Mouse (Mus musculus) lung, embryonic 15.5 days (tissue): ENCODE measurements around the gene Armc5. TPM values are rescaled to one million over a fixed set of nuclear protein-coding genes. Genes with fewer than 3 reads are reported as not detected.
A peak's percentile ranks its signal among the peaks of the same experiment; 100 is the strongest.

Experiments used
- ATAC-seq: fragments of 200-750 bp; cut with Nextera tagmentation; 2 replicates; pipeline ENCODE4 v1.8.0; 2017; ENCODE audit warnings: moderate number of reproducible peaks, borderline replicate concordance; ENCODE audit not compliant: low FRiP score, low TSS enrichment; ENCODE audit errors: extremely low read depth
- H3K27ac ChIP-seq: fragments of 300-500 bp; sonication (generic); 2 replicates; pipeline ENCODE4 v1.5.1; 2015; ENCODE audit warnings: moderate library complexity, mild to moderate bottlenecking, inconsistent platforms
- H3K27me3 ChIP-seq: fragments of 300-500 bp; sonication (generic); 2 replicates; pipeline ENCODE4 v1.6.1; 2015; ENCODE audit warnings: inconsistent platforms
- H3K36me3 ChIP-seq: fragments of 300-500 bp; sonication (generic); 2 replicates; pipeline ENCODE4 v1.6.1; 2015; ENCODE audit warnings: inconsistent platforms
- H3K4me1 ChIP-seq: fragments of 300-500 bp; sonication (generic); 2 replicates; pipeline ENCODE4 v1.6.1; 2015; ENCODE audit warnings: inconsistent platforms
- H3K4me2 ChIP-seq: fragments of 300-500 bp; sonication (generic); 2 replicates; pipeline ENCODE4 v1.6.1; 2015; ENCODE audit warnings: inconsistent platforms, mild to moderate bottlenecking, moderate library complexity
- H3K4me3 ChIP-seq: fragments of 300-500 bp; sonication (generic); 2 replicates; pipeline ENCODE4 v1.5.1; 2015; ENCODE audit warnings: mild to moderate bottlenecking, inconsistent platforms
- H3K9ac ChIP-seq: fragments of 300-500 bp; sonication (generic); 2 replicates; pipeline ENCODE4 v1.6.1; 2015; ENCODE audit warnings: inconsistent platforms
- H3K9me3 ChIP-seq: fragments of 300-500 bp; sonication (generic); 2 replicates; pipeline ENCODE4 v1.6.1; 2016; ENCODE audit warnings: inconsistent platforms
- WGBS: fragments of 180-500 bp; shearing (Covaris S2); methylation state at CpG from one replicate; pipeline ENCODE4 v1.1.7; 2015; 5-methylcytosine and 5-hydroxymethylcytosine counted together
- polyA plus RNA-seq: library from polyadenylated mRNA; unstranded; fragments of >200 nt; fragmentation: Nextera tagmentation; extraction: Ambion mirVana; gene quantifications from 2 replicates; pipeline ENCODE4 v1.2.1, GENCODE M21; 2015

The Armc5 gene
- polyA plus RNA-seq, 1 experiment from 2014 or later = 24.5 TPM

- WGBS = 62% methylated on average over 1 of the region's 1 CpGs
- Histone ChIP-seq H3K4me3 (no peak overlapping the region), H3K9me3 (no peaks in the 10 kb centered on the region), H3K4me1 (peaks cover 20% of the 10 kb centered on the region), H3K36me3 (peaks cover 10% of the 10 kb centered on the region), H3K4me2 (no peak overlapping the region), H3K27ac (no peak overlapping the region), H3K27me3 (peaks cover 4% of the 10 kb centered on the region; the same call in 1 of the 2 replicates), H3K9ac (no peak overlapping the region)
- ATAC-seq = no peak
These were observed 1.7 kb upstream of the Armc5 start for GRCm38 (mm10) chr7:128235481-128235880.

- peaks cover 21% of the 10 kb centered on the region for H3K4me1 ChIP-seq
- no peaks in the 10 kb centered on the region for H3K27me3 ChIP-seq
- peaks cover 19% of the 10 kb centered on the region for H3K36me3 ChIP-seq
- H3K4me2 ChIP-seq = peak overlapping the region; percentile 74
- no peak overlapping the region for H3K9ac ChIP-seq
- 93% methylated on average over 13 of the region's 13 CpGs for WGBS
- ATAC-seq = no peak
- H3K9me3 ChIP-seq = no peaks in the 10 kb centered on the region
- peak overlapping the region; percentile 98; the same call in 1 of the 2 replicates for H3K27ac ChIP-seq
- peak overlapping the region; percentile 67; the same call in 1 of the 2 replicates for H3K4me3 ChIP-seq
These were observed 716 bp upstream of the Armc5 start for GRCm38 (mm10) chr7:128236426-128236825.

GRCm38 (mm10) chr7:128237593-128237926 lies 418 bp downstream of the Armc5 start:
- no peak for ATAC-seq
- Histone ChIP-seq H3K4me2 (peak overlapping the region; percentile 74), H3K36me3 (peaks cover 30% of the 10 kb centered on the region), H3K4me1 (peaks cover 21% of the 10 kb centered on the region), H3K4me3 (peak overlapping the region; percentile 67), H3K9me3 (no peaks in the 10 kb centered on the region), H3K27ac (peak overlapping the region; percentile 98), H3K27me3 (no peaks in the 10 kb centered on the region), H3K9ac (peak overlapping the region; percentile 79)
- under 1% methylated on average over 25 of the region's 25 CpGs for WGBS

- Histone ChIP-seq H3K4me2 (peak within 1 kb of the TSS; percentile 74), H3K9ac (peak within 1 kb of the TSS; percentile 79), H3K9me3 (no peaks in the 10 kb centered on the region), H3K27me3 (no peaks in the 10 kb centered on the region), H3K4me3 (peak within 1 kb of the TSS; percentile 67), H3K27ac (peak within 1 kb of the TSS; percentile 98), H3K36me3 (peaks cover 36% of the 10 kb centered on the region), H3K4me1 (peaks cover 21% of the 10 kb centered on the region)
- WGBS = under 1% methylated on average over 68 of the region's 72 CpGs
- peak; percentile 92 for ATAC-seq
These were observed 1.0 kb downstream of the Armc5 start, which contains the start of gene 9130023H24Rik for GRCm38 (mm10) chr7:128237927-128238778. Gene 9130023H24Rik (minus strand): TSS chr7:128238031.

GRCm38 (mm10) chr7:128238991-128239390 lies 1.8 kb downstream of the Armc5 start:
- Histone ChIP-seq H3K4me2 (peak overlapping the region; percentile 74), H3K4me3 (peak overlapping the region; percentile 67), H3K9me3 (no peaks in the 10 kb centered on the region), H3K27ac (peak overlapping the region; percentile 98), H3K36me3 (peaks cover 38% of the 10 kb centered on the region), H3K9ac (no peak overlapping the region; the same call in 1 of the 2 replicates), H3K27me3 (no peaks in the 10 kb centered on the region), H3K4me1 (peaks cover 21% of the 10 kb centered on the region)
- no peak for ATAC-seq
- 17% methylated on average over 4 of the region's 4 CpGs for WGBS

- Histone ChIP-seq H3K36me3 (peaks cover 51% of the 10 kb centered on the region), H3K9ac (no peak overlapping the region), H3K4me1 (peaks cover 21% of the 10 kb centered on the region), H3K27ac (no peak overlapping the region), H3K9me3 (no peaks in the 10 kb centered on the region), H3K4me3 (no peak overlapping the region), H3K4me2 (no peak overlapping the region), H3K27me3 (no peaks in the 10 kb centered on the region)
- 91% methylated on average over 27 of the region's 27 CpGs for WGBS
- no peak for ATAC-seq
These were observed 3.1 kb downstream of the Armc5 start for GRCm38 (mm10) chr7:128240131-128240784.

GRCm38 (mm10) chr7:128242331-128242730 lies 5.2 kb downstream of the Armc5 start:
- WGBS = 96% methylated on average over 16 of the region's 16 CpGs
- Histone ChIP-seq H3K36me3 (peaks cover 48% of the 10 kb centered on the region), H3K9ac (no peak overlapping the region), H3K27ac (no peak overlapping the region), H3K4me2 (no peak overlapping the region), H3K4me1 (peaks cover 26% of the 10 kb centered on the region), H3K27me3 (no peaks in the 10 kb centered on the region), H3K4me3 (no peak overlapping the region), H3K9me3 (no peaks in the 10 kb centered on the region)
- no peak for ATAC-seq

GRCm38 (mm10) chr7:128243921-128244320 lies 6.8 kb downstream of the Armc5 start:
- no peak for ATAC-seq
- Histone ChIP-seq H3K27ac (no peak overlapping the region), H3K9me3 (no peaks in the 10 kb centered on the region), H3K27me3 (no peaks in the 10 kb centered on the region), H3K36me3 (peaks cover 48% of the 10 kb centered on the region), H3K9ac (no peak overlapping the region), H3K4me3 (no peak overlapping the region), H3K4me1 (peaks cover 39% of the 10 kb centered on the region), H3K4me2 (no peak overlapping the region)
- 69% methylated on average over 10 of the region's 10 CpGs for WGBS

- Histone ChIP-seq H3K9me3 (no peaks in the 10 kb centered on the region), H3K36me3 (peaks cover 53% of the 10 kb centered on the region), H3K4me1 (peaks cover 40% of the 10 kb centered on the region), H3K9ac (no peak overlapping the region; the same call in 1 of the 2 replicates), H3K4me3 (no peak overlapping the region), H3K4me2 (no peak overlapping the region), H3K27ac (no peak overlapping the region), H3K27me3 (no peaks in the 10 kb centered on the region)
- WGBS = 91% methylated on average over 18 of the region's 18 CpGs
- no peak for ATAC-seq
These were observed 7.4 kb downstream of the Armc5 start for GRCm38 (mm10) chr7:128244410-128245025.

- peak overlapping the region; percentile 96 for H3K27ac ChIP-seq
- H3K4me1 ChIP-seq = peaks cover 34% of the 10 kb centered on the region
- no peak overlapping the region for H3K9ac ChIP-seq
- peaks cover 51% of the 10 kb centered on the region for H3K36me3 ChIP-seq
- no peak overlapping the region for H3K4me3 ChIP-seq
- no peak overlapping the region for H3K4me2 ChIP-seq
- ATAC-seq = no peak
- WGBS = 91% methylated on average over 4 of the region's 4 CpGs
- no peaks in the 10 kb centered on the region for H3K27me3 ChIP-seq
- H3K9me3 ChIP-seq = no peaks in the 10 kb centered on the region
These were observed 8.4 kb downstream of the Armc5 start for GRCm38 (mm10) chr7:128245547-128245946.

GRCm38 (mm10) chr7:128246496-128247391 lies 9.6 kb downstream of the Armc5 start, which contains the start of gene Tgfb1i1:
Gene Tgfb1i1 (plus strand): TSS chr7:128246812.
- H3K27ac ChIP-seq = peak within 1 kb of the TSS; percentile 96
- peaks cover 38% of the 10 kb centered on the region for H3K4me1 ChIP-seq
- peak within 1 kb of the TSS; percentile 48 for H3K4me3 ChIP-seq
- peak within 1 kb of the TSS; percentile 65 for H3K4me2 ChIP-seq
- no peaks in the 10 kb centered on the region for H3K27me3 ChIP-seq
- H3K9me3 ChIP-seq = no peaks in the 10 kb centered on the region
- ATAC-seq = peak; percentile 93
- peak within 1 kb of the TSS; percentile 59 for H3K9ac ChIP-seq
- 4% methylated on average over 23 of the region's 30 CpGs for WGBS
- peaks cover 45% of the 10 kb centered on the region for H3K36me3 ChIP-seq
